Mouse (Mus musculus): ENCODE results near the gene Vopp1. TPM values are rescaled to one million over a fixed set of nuclear protein-coding genes. Genes with fewer than 3 reads are reported as not detected.

Vopp1 gene
- polyA plus RNA-seq, 1 experiment from 2014 or later, result 45.4 TPM

DNA sequence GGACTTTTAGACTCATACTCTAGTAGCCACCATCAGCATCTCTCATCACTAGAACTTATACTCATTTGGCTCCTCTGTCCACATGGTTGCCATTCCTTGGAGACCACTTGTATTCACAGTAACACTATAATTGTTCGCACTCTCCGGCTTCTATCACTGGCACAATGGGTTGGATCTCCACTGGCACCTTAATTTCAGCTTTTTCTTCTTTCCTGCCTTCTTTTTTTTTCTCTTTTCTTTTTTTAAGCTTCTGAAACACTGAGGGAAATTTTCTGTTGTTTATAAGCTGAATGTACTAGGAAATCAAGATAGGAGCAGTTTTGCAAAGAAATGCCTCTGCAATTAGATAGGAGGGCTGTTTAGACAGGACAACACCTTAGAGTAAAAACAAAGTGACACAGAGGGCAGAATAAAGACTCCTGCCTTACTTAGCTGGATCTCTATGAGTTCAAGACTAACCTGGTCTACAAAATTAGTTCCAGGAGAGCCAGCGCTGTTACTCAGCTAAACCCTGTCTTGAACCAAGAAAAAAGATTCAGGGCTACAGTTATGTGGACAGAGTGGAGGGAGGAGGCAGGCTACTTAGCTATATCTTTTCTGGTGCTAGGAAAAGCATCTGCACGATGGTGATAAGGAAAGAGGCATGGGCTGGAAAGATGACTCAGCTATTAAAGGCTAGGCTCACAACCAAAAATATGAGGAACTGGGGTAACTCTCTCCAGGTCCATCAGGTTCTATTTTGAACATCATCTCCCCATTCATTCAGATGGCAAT, 79.8 kb downstream of the Vopp1 start:
- no peak overlapping the region for H3K4me3 ChIP-seq (replicated peaks)
- H3K27me3 ChIP-seq (replicated peaks), result no peaks in the 10 kb centered on the region
- H3K36me3 ChIP-seq, result no peaks in the 10 kb centered on the region
- ATAC-seq (ENCODE audit: insufficient read depth, low FRiP score, low read depth), result peak; percentile 89
- no peak overlapping the region for H3K4me2 ChIP-seq
- WGBS, result 85% methylated on average over 4 of the region's 4 CpGs
- H3K9ac ChIP-seq, result no peak overlapping the region
- H3K9me3 ChIP-seq, result no peaks in the 10 kb centered on the region
- H3K27ac ChIP-seq, result no peak overlapping the region
- H3K4me1 ChIP-seq, result no peaks in the 10 kb centered on the region

DNA sequence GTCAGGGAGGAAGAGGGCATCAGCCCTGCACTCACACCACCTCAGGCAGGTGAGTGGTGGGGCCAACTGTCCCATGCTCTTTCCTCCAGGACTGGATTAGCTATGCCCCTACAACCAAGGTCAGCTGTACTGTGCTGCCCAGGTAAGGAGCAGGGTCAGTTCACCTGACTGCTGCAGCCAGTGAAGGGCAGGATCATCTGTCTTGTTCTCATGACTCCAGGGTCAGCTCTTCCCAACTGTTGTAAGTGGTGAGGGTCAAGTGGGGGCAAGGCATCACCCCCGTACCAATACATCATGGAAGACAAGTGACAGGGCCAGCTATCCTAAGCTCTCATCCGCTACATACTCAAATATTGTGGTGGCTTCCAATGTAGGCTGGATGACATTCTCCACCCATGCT, 80.8 kb downstream of the Vopp1 start:
- no peak overlapping the region for H3K4me3 ChIP-seq (replicated peaks)
- no peak overlapping the region for H3K9ac ChIP-seq
- H3K4me1 ChIP-seq, result no peaks in the 10 kb centered on the region
- H3K27me3 ChIP-seq (replicated peaks), result no peaks in the 10 kb centered on the region
- no peaks in the 10 kb centered on the region for H3K36me3 ChIP-seq
- H3K27ac ChIP-seq, result no peak overlapping the region
- H3K9me3 ChIP-seq, result no peaks in the 10 kb centered on the region
- 92% methylated on average over 2 of the region's 2 CpGs for WGBS
- H3K4me2 ChIP-seq, result no peak overlapping the region
- no peak for ATAC-seq (ENCODE audit: insufficient read depth, low FRiP score, low read depth)

DNA sequence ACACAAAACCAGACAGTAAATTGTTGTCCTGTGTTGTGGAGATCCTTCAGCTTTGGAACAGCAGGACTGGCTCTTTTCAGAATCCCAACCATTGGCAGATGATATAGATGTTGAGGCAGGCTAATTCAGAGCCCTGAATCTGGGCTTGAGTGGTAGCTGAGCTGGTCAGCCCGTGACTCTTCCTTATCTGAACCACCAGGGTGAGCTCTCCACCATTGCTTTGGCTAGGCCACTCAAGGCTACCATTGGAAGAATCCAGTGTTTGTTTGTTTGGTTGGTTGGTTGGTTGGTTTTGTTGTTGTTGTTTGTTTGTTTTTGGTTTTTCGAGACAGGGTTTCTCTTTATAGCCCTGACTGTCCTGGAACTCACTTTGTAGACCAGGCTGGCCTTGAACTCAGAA, 81.6 kb downstream of the Vopp1 start:
- Histone ChIP-seq H3K9ac (no peak overlapping the region), H3K9me3 (no peaks in the 10 kb centered on the region), H3K27me3 (replicated peaks) (no peaks in the 10 kb centered on the region), H3K4me1 (no peaks in the 10 kb centered on the region), H3K4me2 (no peak overlapping the region), H3K27ac (no peak overlapping the region), H3K4me3 (replicated peaks) (no peak overlapping the region), H3K36me3 (no peaks in the 10 kb centered on the region)
- 79% methylated on average over 2 of the region's 2 CpGs for WGBS
- ATAC-seq (ENCODE audit: insufficient read depth, low FRiP score, low read depth), result peak; percentile 68; the same call in 1 of the 2 replicates

DNA sequence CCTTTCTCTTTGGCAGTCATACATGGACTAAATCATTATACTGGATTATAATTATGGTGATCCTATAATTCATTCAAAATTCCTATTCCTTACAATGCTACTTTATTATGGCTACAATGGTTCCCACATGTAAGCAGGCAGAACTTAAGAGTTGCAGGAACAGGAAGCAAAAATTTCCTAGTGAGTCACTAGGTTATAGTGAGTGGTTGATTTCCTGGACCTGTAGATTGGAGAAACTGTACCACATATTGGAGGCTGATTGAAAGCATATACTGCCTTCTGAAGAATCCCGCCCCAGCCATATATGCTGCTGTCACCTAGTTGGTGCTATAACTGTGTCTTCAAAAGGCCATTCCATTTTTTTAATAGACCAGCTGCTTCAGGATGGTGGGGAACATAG, 82.2 kb downstream of the Vopp1 start:
- ATAC-seq (ENCODE audit: insufficient read depth, low FRiP score, low read depth), result no peak
- no peaks in the 10 kb centered on the region for H3K4me1 ChIP-seq
- no peak overlapping the region for H3K9ac ChIP-seq
- no peaks in the 10 kb centered on the region for H3K9me3 ChIP-seq
- no peaks in the 10 kb centered on the region for H3K27me3 ChIP-seq (replicated peaks)
- H3K36me3 ChIP-seq, result no peaks in the 10 kb centered on the region
- H3K27ac ChIP-seq, result no peak overlapping the region
- H3K4me2 ChIP-seq, result no peak overlapping the region
- H3K4me3 ChIP-seq (replicated peaks), result no peak overlapping the region
- WGBS, result 88% methylated on average over 1 of the region's 1 CpGs

DNA sequence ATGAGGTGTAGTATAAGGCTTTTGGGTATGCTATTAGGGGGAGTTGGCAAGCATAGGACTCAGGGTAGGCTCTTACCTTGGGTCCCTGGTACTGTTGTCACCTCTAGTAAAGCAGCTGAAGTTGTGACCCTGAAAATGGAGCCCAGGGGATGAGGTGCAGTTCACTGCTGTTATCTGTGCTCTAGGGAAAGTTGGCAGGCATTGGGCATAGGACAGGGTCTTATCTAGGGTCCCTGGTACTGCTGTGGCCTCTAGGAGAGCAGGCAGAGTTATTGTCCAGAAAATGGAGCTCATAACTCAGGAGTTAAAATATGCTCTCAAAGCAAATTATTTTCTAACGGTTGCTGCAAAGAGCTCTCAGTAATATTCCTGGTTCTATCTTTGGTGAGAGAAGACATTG, 103.6 kb downstream of the Vopp1 start:
- no peak overlapping the region for H3K4me3 ChIP-seq (replicated peaks)
- no peak overlapping the region for H3K4me2 ChIP-seq
- no peaks in the 10 kb centered on the region for H3K4me1 ChIP-seq
- no peak overlapping the region for H3K27ac ChIP-seq
- H3K9ac ChIP-seq, result no peak overlapping the region
- no peaks in the 10 kb centered on the region for H3K9me3 ChIP-seq
- no peaks in the 10 kb centered on the region for H3K27me3 ChIP-seq (replicated peaks)
- 92% methylated on average over 1 of the region's 1 CpGs for WGBS
- H3K36me3 ChIP-seq, result no peaks in the 10 kb centered on the region; the same call in 1 of the 2 replicates
- no peak for ATAC-seq (ENCODE audit: insufficient read depth, low FRiP score, low read depth)

DNA sequence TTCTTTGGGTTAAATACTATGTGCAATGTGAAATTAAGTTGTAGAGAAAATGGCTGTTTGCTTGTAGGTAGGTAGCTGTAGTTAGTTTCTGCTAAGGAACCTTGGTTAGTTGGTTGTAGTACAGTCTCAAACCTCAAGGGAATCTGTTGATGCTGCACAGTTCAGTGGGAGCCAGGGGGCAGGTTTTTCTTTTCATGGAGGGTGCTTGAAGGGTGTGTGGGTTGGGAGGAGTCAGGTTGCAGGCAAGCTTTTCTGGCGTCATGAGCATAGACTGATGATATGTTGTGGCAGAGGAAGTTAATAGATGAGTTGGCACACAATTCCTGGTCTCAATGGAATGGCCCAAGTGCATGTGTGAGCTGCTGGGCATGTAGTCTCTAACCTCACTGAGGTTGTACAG, 113.2 kb downstream of the Vopp1 start:
- no peak overlapping the region for H3K4me2 ChIP-seq
- H3K4me1 ChIP-seq, result no peaks in the 10 kb centered on the region
- no peak for ATAC-seq (ENCODE audit: insufficient read depth, low FRiP score, low read depth)
- H3K4me3 ChIP-seq (replicated peaks), result no peak overlapping the region
- 13% methylated on average over 1 of the region's 1 CpGs for WGBS
- no peak overlapping the region for H3K27ac ChIP-seq
- H3K27me3 ChIP-seq (replicated peaks), result no peaks in the 10 kb centered on the region
- no peaks in the 10 kb centered on the region for H3K9me3 ChIP-seq
- no peak overlapping the region for H3K9ac ChIP-seq
- H3K36me3 ChIP-seq, result no peaks in the 10 kb centered on the region

DNA sequence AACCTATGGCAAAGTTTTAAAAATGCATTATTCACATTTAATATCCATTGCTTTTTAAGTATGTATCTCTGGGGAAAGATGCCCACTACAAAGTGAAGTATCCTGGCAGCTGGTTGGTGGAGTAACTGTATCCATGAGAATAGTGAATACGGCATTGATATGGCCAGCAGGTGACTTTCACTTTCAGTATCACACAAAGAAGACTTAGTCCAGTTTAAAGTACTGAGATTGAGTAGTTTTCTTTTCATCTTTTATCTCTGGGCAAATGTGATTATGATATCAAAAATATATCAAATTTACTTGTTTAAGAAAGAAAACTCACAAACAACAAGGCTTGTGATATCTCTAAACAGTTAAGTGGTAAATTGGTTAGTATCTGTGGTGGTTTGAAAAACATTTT, 118.2 kb downstream of the Vopp1 start:
- Histone ChIP-seq H3K4me3 (replicated peaks) (no peak overlapping the region), H3K9ac (no peak overlapping the region), H3K4me1 (peaks cover 2% of the 10 kb centered on the region; the same call in 1 of the 2 replicates), H3K36me3 (no peaks in the 10 kb centered on the region), H3K27ac (no peak overlapping the region), H3K9me3 (no peaks in the 10 kb centered on the region), H3K4me2 (no peak overlapping the region), H3K27me3 (replicated peaks) (no peaks in the 10 kb centered on the region)
- WGBS, result 95% methylated on average over 1 of the region's 1 CpGs
- ATAC-seq (ENCODE audit: insufficient read depth, low FRiP score, low read depth), result no peak

DNA sequence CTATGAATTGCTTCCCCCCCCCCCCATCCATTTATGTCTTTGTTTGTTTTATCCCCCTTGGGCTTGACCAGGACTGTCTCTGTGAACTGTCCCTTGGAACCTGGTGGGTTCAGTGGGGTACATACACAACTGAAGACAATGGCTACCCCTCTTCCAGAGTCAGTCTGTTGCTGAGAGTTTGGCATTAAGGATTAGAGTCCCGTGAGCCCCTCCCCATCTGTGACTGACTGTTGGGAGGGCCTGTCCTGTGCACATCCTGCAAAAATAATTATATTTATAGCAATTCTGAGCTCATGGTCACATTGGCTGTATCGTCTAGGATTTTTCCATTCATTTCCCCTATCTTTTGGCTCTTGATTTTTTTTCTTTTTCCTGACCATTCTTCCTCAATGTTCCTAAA, 121.3 kb downstream of the Vopp1 start:
- Histone ChIP-seq H3K27ac (peak overlapping the region; percentile 97; the same call in 1 of the 2 replicates), H3K36me3 (no peaks in the 10 kb centered on the region), H3K9ac (peak overlapping the region; percentile 90; the same call in 1 of the 2 replicates), H3K4me2 (peak overlapping the region; percentile 69), H3K27me3 (replicated peaks) (no peaks in the 10 kb centered on the region), H3K4me3 (replicated peaks) (peak overlapping the region; percentile 83), H3K4me1 (peaks cover 4% of the 10 kb centered on the region; the same call in 1 of the 2 replicates), H3K9me3 (no peaks in the 10 kb centered on the region)
- 0 out of 2 replicates have a peak, but pooled peaks have one; percentile 3 for ATAC-seq (ENCODE audit: insufficient read depth, low FRiP score, low read depth)
- WGBS, result 20% methylated on average over 2 of the region's 2 CpGs

DNA sequence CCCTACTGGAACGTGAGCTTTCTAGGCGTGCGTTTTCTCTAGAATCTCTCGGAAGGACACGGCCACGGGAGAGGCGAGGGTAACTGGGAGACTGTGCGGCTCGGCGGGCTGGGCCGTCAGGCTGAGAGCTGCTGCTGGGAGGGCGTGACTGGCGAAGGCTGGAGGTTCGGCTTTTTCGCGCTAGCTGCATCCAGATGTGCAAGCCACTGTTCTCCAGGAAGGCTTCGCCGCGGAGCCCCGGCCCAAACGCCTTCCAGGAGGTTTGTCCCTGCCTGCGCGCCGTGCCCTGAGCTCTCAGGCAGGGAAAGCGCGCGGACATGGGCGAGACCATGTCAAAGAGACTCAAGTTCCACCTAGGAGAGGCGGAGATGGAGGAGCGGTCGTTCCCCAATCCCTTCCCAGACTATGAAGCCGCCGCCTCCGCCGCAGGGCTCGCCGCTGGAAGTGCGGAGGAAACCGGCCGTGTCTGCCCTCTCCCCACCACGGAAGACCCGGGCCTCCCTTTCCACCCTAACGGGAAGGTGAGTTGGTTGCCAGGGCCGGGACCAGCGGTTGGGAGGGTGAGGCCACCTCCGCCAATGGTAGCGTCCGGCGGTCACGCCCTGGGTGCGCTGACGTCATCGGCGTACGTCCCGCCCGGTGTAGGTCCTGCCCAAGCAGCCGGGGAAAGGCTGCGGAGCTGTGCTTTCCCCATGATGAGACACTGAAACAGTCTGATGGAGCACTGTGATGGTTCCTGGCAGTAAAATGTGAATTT, 122.0 kb downstream of the Vopp1 start:
- Histone ChIP-seq H3K9ac (peak overlapping the region; percentile 90), H3K4me1 (peaks cover 4% of the 10 kb centered on the region; the same call in 1 of the 2 replicates), H3K27ac (peak overlapping the region; percentile 97), H3K36me3 (no peaks in the 10 kb centered on the region), H3K9me3 (no peaks in the 10 kb centered on the region), H3K4me2 (peak overlapping the region; percentile 69), H3K27me3 (replicated peaks) (no peaks in the 10 kb centered on the region), H3K4me3 (replicated peaks) (peak overlapping the region; percentile 83)
- ATAC-seq (ENCODE audit: insufficient read depth, low FRiP score, low read depth), result peak; percentile 100
- under 1% methylated on average over 59 of the region's 59 CpGs for WGBS

DNA sequence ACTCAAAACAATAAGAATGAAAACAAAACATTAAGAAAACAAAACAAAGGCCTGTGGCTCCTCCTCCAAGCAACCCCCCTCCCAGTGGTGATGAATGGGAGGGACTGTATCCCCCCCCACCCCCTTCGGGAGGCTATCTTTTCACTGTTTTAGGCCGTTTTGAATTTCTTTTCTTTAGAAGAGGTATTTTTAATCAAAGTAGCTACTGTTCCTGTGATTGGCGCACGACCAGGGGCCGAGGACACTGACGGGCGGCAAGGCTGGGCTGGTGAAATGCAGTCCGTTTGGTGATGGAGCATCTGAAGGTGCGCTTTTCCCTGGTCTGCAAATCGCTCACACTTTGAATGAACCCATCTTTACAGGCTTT, 122.6 kb downstream of the Vopp1 start, which contains the start of gene Lancl2:
TSS of gene Lancl2 (plus strand) at position 165 of the 367 bp plus-strand sequence.
- peak; percentile 1; the same call in 1 of the 2 replicates for ATAC-seq (ENCODE audit: insufficient read depth, low FRiP score, low read depth)

DNA sequence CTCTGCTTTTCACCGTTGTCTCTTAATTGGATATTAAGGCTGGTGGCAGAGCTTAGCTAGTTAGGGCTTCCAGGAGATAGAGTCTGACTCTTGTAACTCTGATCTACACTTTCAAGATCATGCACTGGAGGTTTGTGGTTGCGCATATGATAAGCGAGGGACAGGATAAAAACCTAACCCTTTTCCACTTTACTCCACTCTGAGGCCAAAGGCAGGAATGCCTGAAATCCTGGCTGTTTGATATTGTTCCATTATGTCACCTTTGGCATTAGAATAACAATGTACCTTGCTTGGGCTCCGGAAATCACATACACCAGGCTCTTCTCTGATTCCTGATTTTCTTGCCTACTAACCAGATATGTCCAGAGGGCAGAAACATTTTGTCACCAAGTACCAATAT, 123.3 kb downstream of the Vopp1 start:
- 0 out of 2 replicates have a peak overlapping the region, but pooled peaks have one; percentile 9 for H3K4me3 ChIP-seq (replicated peaks)
- H3K4me1 ChIP-seq, result peaks cover 4% of the 10 kb centered on the region; the same call in 1 of the 2 replicates
- no peak overlapping the region for H3K9ac ChIP-seq

More for the DNA sequence above, 122.6 kb downstream of the Vopp1 start, which contains the start of gene Lancl2:
- Histone ChIP-seq H3K4me1 (peaks cover 4% of the 10 kb centered on the region; the same call in 1 of the 2 replicates), H3K36me3 (no peaks in the 10 kb centered on the region), H3K9me3 (no peaks in the 10 kb centered on the region), H3K9ac (peak within 1 kb of the TSS; percentile 90), H3K4me2 (peak within 1 kb of the TSS; percentile 69), H3K27ac (peak within 1 kb of the TSS; percentile 97), H3K4me3 (replicated peaks) (peak within 1 kb of the TSS; percentile 83), H3K27me3 (replicated peaks) (no peaks in the 10 kb centered on the region)
- WGBS, result under 1% methylated on average over 10 of the region's 10 CpGs

DNA sequence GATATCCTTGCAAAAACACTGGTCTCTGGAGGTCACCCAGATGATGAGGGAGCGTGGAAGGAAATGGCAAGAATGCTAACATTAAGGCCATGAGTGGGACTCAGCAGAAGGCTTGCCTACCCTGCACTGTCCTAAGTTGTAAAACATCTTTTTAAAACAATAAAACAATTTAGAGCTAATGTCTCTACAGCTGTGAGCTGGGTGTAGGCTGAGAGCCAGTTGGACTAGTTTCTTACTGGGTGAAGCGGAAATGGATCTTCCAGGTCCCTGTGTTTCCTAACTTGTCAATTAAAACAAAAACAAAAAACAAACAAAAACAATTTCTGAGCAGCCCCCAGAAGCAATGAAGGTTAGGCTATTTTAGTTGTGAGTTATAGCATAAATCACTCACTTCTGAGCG, 131.8 kb downstream of the Vopp1 start:
- ATAC-seq (ENCODE audit: insufficient read depth, low FRiP score, low read depth), result no peak

More for the DNA sequence above, 123.3 kb downstream of the Vopp1 start:
- Histone ChIP-seq H3K4me2 (no peak overlapping the region), H3K27ac (no peak overlapping the region), H3K36me3 (no peaks in the 10 kb centered on the region), H3K9me3 (no peaks in the 10 kb centered on the region), H3K27me3 (replicated peaks) (no peaks in the 10 kb centered on the region)
- ATAC-seq (ENCODE audit: insufficient read depth, low FRiP score, low read depth), result no peak
- 69% methylated on average over 4 of the region's 4 CpGs for WGBS

More for the DNA sequence above, 131.8 kb downstream of the Vopp1 start:
- H3K4me2 ChIP-seq, result no peak overlapping the region
- no peaks in the 10 kb centered on the region for H3K9me3 ChIP-seq
- H3K27ac ChIP-seq, result no peak overlapping the region
- H3K36me3 ChIP-seq, result no peaks in the 10 kb centered on the region
- H3K4me1 ChIP-seq, result peaks cover 2% of the 10 kb centered on the region; the same call in 1 of the 2 replicates
- no peaks in the 10 kb centered on the region for H3K27me3 ChIP-seq (replicated peaks)
- H3K9ac ChIP-seq, result no peak overlapping the region
- H3K4me3 ChIP-seq (replicated peaks), result no peak overlapping the region
- WGBS, result 84% methylated on average over 3 of the region's 3 CpGs
